Mouse (Mus musculus) T-helper 2 cell (primary cell): ENCODE results near the gene Dhx57.
"Not testable (repeated sequence)": the region's sequence is repeated elsewhere in the genome, so short reads cannot be mapped to it uniquely, and the experiment has no call there.

Source experiments
- in situ Hi-C: fragments of 300-600 bp; cut with MboI, MseI; formaldehyde crosslinking; loops from one replicate; pipeline ENCODE4 v1.15.1; 2025; ENCODE audit warnings: high pct_unique_total_duplicates

The Dhx57 gene

GRCm38 (mm10) chr17:80255208-80255607 lies 35.1 kb downstream of the Dhx57 start:
- in situ Hi-C loops = no loop called here

- in situ Hi-C loops = no loop called here
Observed at GRCm38 (mm10) chr17:80254421-80254820, 35.9 kb downstream of the Dhx57 start.

- in situ Hi-C loops = no loop called here
Observed at GRCm38 (mm10) chr17:80252757-80253525, 37.3 kb downstream of the Dhx57 start.

- in situ Hi-C loops = no loop called here
Observed at GRCm38 (mm10) chr17:80243116-80243515, 47.2 kb downstream of the Dhx57 start.

- in situ Hi-C loops = no loop called here
Observed at GRCm38 (mm10) chr17:80241594-80241993, 48.7 kb downstream of the Dhx57 start.

- in situ Hi-C loops = no loop called here
Observed at GRCm38 (mm10) chr17:80237475-80237874, 52.8 kb downstream of the Dhx57 start.

GRCm38 (mm10) chr17:80236805-80237204 lies 53.5 kb downstream of the Dhx57 start:
- in situ Hi-C loops = no loop called here

- in situ Hi-C loops = no loop called here
Observed at GRCm38 (mm10) chr17:80235477-80235876, 54.8 kb downstream of the Dhx57 start.

- in situ Hi-C loops = no loop called here
Observed at GRCm38 (mm10) chr17:80234376-80234775, 55.9 kb downstream of the Dhx57 start.

GRCm38 (mm10) chr17:80233844-80234243 lies 56.4 kb downstream of the Dhx57 start:
- in situ Hi-C loops = no loop called here

- in situ Hi-C loops = no loop called here
Observed at GRCm38 (mm10) chr17:80229396-80229795, 60.9 kb downstream of the Dhx57 start.

GRCm38 (mm10) chr17:80225142-80225541 lies 65.1 kb downstream of the Dhx57 start:
- in situ Hi-C loops = not testable (repeated sequence)

- in situ Hi-C loops = no loop called here
Observed at GRCm38 (mm10) chr17:80224326-80225116, 65.8 kb downstream of the Dhx57 start, which contains the start of gene Gemin6. Gemin6 (plus strand) TSS chr17:80224441.

GRCm38 (mm10) chr17:80223829-80224228 lies 66.4 kb downstream of the Dhx57 start:
- in situ Hi-C loops = no loop called here

GRCm38 (mm10) chr17:80221890-80222628 lies 68.2 kb downstream of the Dhx57 start:
- in situ Hi-C loops = no loop called here

GRCm38 (mm10) chr17:80221202-80221601 lies 69.1 kb downstream of the Dhx57 start:
- in situ Hi-C loops = no loop called here

GRCm38 (mm10) chr17:80220131-80220530 lies 70.1 kb downstream of the Dhx57 start:
- in situ Hi-C loops = no loop called here

- in situ Hi-C loops = not testable (repeated sequence)
Observed at GRCm38 (mm10) chr17:80213998-80214397, 76.3 kb downstream of the Dhx57 start.

- in situ Hi-C loops = no loop called here
Observed at GRCm38 (mm10) chr17:80206671-80207581, 83.3 kb downstream of the Dhx57 start, which contains the start of the genes Srsf7 and Ttc39d. Srsf7 (minus strand) TSS chr17:80207307. Ttc39d (plus strand) TSS chr17:80207460.

- in situ Hi-C loops = no loop called here
Observed at GRCm38 (mm10) chr17:80206301-80206670, 84.0 kb downstream of the Dhx57 start.

GRCm38 (mm10) chr17:80205657-80206056 lies 84.6 kb downstream of the Dhx57 start:
- in situ Hi-C loops = no loop called here
